Mouse (Mus musculus): ENCODE measurements around the gene Gpkow. TPM values are rescaled to one million over a fixed set of nuclear protein-coding genes. Genes with fewer than 3 reads are reported as not detected.

Gene Gpkow
- polyA plus RNA-seq, 1 experiment from 2014 or later: 48.4 TPM

GRCm38 (mm10) chrX:7665739-7666502 lies 31.0 kb upstream of the Gpkow start:
- H3K4me1 ChIP-seq (ENCODE audit: control insufficient read depth, insufficient read depth, low read length): no peaks in the 10 kb centered on the region
- no peak overlapping the region for H3K27ac ChIP-seq (ENCODE audit: low read depth, low read length)
- WGBS: 72% methylated on average over 21 of the region's 21 CpGs
- no peaks in the 10 kb centered on the region for H3K36me3 ChIP-seq (ENCODE audit: control insufficient read depth, insufficient read depth, low read length)
- no peak overlapping the region for H3K4me3 ChIP-seq (ENCODE audit: low read depth, low read length)
- DNase-seq (ENCODE audit: low spot score) (no peak), ATAC-seq (ENCODE audit: insufficient read depth, low FRiP score, low TSS enrichment) (no peak)
- no peak overlapping the region for H3K9ac ChIP-seq (ENCODE audit: low read length)
- H3K9me3 ChIP-seq (ENCODE audit: control insufficient read depth, low read length): no peaks in the 10 kb centered on the region
- no peaks in the 10 kb centered on the region for H3K27me3 ChIP-seq (ENCODE audit: control insufficient read depth, insufficient read depth, low read length)
- no peak overlapping the region for H3K4me2 ChIP-seq (ENCODE audit: low read depth)

GRCm38 (mm10) chrX:7670390-7670881 lies 26.5 kb upstream of the Gpkow start:
- H3K27me3 ChIP-seq (ENCODE audit: control insufficient read depth, insufficient read depth, low read length): no peaks in the 10 kb centered on the region
- H3K9me3 ChIP-seq (ENCODE audit: control insufficient read depth, low read length): no peaks in the 10 kb centered on the region
- H3K27ac ChIP-seq (ENCODE audit: low read depth, low read length): no peak overlapping the region
- ATAC-seq (ENCODE audit: insufficient read depth, low FRiP score, low TSS enrichment): peak; percentile 69
- H3K9ac ChIP-seq (ENCODE audit: low read length): peak overlapping the region; percentile 41; the same call in 1 of the 2 replicates
- peak overlapping the region; percentile 36 for H3K4me3 ChIP-seq (ENCODE audit: low read depth, low read length)
- 21% methylated on average over 13 of the region's 19 CpGs for WGBS
- H3K4me1 ChIP-seq (ENCODE audit: control insufficient read depth, insufficient read depth, low read length): no peaks in the 10 kb centered on the region
- DNase-seq (ENCODE audit: low spot score): peak; percentile 42
- H3K4me2 ChIP-seq (ENCODE audit: low read depth): peak overlapping the region; percentile 44
- no peaks in the 10 kb centered on the region for H3K36me3 ChIP-seq (ENCODE audit: control insufficient read depth, insufficient read depth, low read length)

DNA sequence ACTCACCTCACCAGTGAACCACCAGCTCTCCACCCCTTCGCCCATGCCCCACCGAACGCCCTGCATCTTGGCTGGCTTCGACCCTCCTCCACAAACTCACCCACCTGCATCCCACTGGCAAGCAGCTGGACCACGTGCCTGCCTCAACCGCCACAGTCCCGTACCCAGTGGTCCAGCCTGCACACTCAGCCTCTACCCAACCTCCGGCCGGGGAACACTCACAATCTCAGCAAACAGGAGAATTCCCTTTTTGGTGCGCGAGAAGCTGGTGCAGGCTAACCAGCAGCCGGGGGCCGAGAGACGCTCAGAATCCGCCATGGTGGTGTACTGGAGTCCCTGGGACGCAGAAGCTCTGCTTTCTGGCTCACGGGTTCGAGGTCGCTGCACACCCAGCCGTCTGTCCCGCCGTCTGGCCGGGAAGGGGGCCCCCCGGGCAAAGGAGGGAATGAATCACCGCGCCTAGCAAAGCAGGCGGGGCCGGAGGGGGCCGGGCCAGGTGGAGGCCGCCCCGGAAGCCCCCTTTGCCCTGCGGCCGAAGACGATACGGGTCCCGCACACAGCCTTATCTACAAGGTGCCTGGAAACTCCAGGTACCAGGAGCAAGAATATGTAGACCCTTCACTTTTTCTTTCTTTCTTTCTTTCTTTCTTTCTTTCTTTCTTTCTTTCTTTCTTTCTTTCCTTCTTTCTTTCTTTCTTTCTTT lies 25.9 kb upstream of the Gpkow start, which contains the start of gene Plp2:
Gene Plp2 (minus strand): TSS at position 470 of the 703 bp plus-strand sequence.
- peak within 1 kb of the TSS; percentile 36 for H3K4me3 ChIP-seq (ENCODE audit: low read depth, low read length)
- no peak within 1 kb of the TSS for H3K27ac ChIP-seq (ENCODE audit: low read depth, low read length)
- 18% methylated on average over 27 of the region's 36 CpGs for WGBS
- ATAC-seq (ENCODE audit: insufficient read depth, low FRiP score, low TSS enrichment): peak; percentile 68
- peak within 1 kb of the TSS; percentile 44 for H3K4me2 ChIP-seq (ENCODE audit: low read depth)
- H3K9me3 ChIP-seq (ENCODE audit: control insufficient read depth, low read length): no peaks in the 10 kb centered on the region
- no peaks in the 10 kb centered on the region for H3K36me3 ChIP-seq (ENCODE audit: control insufficient read depth, insufficient read depth, low read length)
- H3K4me1 ChIP-seq (ENCODE audit: control insufficient read depth, insufficient read depth, low read length): no peaks in the 10 kb centered on the region
- no peaks in the 10 kb centered on the region for H3K27me3 ChIP-seq (ENCODE audit: control insufficient read depth, insufficient read depth, low read length)
- DNase-seq (ENCODE audit: low spot score): peak; percentile 20
- peak within 1 kb of the TSS; percentile 41 for H3K9ac ChIP-seq (ENCODE audit: low read length)

DNA sequence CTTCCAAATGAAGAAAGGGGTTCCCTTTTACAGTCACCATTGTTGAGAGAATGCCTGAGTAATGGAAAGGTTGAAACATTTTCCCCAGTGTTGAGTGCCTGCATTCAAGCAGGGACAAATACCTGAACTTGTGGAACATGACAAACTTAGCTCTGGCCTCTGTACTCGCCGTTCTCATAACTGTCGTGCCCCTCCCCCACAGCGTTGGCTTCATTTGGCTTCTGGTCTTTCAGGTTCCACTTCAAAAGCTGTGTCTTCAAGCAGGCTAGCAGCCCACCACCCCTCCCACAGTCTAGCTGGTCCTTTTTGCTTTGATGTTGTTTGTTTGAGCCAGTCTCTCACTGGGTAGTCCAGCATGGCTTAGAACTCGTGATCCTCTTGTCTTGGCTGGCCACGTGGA lies 24.2 kb upstream of the Gpkow start:
- Histone ChIP-seq H3K27me3 (ENCODE audit: control insufficient read depth, insufficient read depth, low read length) (no peaks in the 10 kb centered on the region), H3K36me3 (ENCODE audit: control insufficient read depth, insufficient read depth, low read length) (no peaks in the 10 kb centered on the region), H3K9ac (ENCODE audit: low read length) (no peak overlapping the region), H3K4me2 (ENCODE audit: low read depth) (no peak overlapping the region), H3K27ac (ENCODE audit: low read depth, low read length) (no peak overlapping the region), H3K4me3 (ENCODE audit: low read depth, low read length) (no peak overlapping the region), H3K9me3 (ENCODE audit: control insufficient read depth, low read length) (no peaks in the 10 kb centered on the region), H3K4me1 (ENCODE audit: control insufficient read depth, insufficient read depth, low read length) (no peaks in the 10 kb centered on the region)
- DNase-seq (ENCODE audit: low spot score) (no peak), ATAC-seq (ENCODE audit: insufficient read depth, low FRiP score, low TSS enrichment) (no peak)
- 40% methylated on average over 6 of the region's 6 CpGs for WGBS

DNA sequence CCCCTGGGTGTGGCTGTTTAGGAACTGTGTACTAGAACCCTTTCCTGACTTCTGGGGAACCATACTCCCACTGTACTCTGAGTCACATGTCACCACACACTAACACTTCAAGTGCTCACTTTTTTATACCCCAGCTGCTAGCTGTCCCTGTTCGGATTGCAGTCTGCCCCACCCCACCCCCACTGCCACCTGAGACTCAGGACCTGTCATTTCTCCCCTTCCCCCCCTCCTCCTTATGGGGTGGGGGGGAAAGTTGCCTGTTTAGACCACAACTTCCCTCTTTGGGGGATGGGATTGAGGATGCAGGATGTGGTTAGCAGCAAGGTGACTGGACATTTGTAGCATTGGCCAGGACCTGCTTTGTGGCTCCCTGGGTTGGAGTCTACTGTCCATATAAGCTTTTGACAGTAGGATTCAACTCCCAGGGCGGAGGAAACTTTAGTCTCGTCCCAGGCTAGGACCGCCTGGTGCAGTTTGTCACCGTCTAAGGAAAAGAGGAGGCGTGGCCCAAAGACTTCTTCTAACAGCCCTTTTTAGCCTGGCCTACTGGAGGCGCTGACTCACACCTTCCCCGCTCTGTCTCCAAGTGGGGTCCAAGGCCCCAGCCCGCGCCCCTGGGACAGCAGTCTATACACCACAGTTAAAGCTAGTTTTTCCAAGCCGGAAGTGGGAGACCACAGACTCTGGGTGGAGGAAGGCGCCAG lies 23.2 kb upstream of the Gpkow start:
- Histone ChIP-seq H3K27ac (ENCODE audit: low read depth, low read length) (no peak overlapping the region), H3K9me3 (ENCODE audit: control insufficient read depth, low read length) (no peaks in the 10 kb centered on the region), H3K27me3 (ENCODE audit: control insufficient read depth, insufficient read depth, low read length) (no peaks in the 10 kb centered on the region), H3K4me1 (ENCODE audit: control insufficient read depth, insufficient read depth, low read length) (no peaks in the 10 kb centered on the region), H3K4me3 (ENCODE audit: low read depth, low read length) (no peak overlapping the region), H3K9ac (ENCODE audit: low read length) (no peak overlapping the region), H3K4me2 (ENCODE audit: low read depth) (no peak overlapping the region), H3K36me3 (ENCODE audit: control insufficient read depth, insufficient read depth, low read length) (no peaks in the 10 kb centered on the region)
- WGBS: 39% methylated on average over 12 of the region's 12 CpGs
- no peak for DNase-seq (ENCODE audit: low spot score)
- ATAC-seq (ENCODE audit: insufficient read depth, low FRiP score, low TSS enrichment): no peak

GRCm38 (mm10) chrX:7674284-7675000 lies 22.5 kb upstream of the Gpkow start:
- Histone ChIP-seq H3K4me2 (ENCODE audit: low read depth) (peak overlapping the region; percentile 32), H3K9ac (ENCODE audit: low read length) (no peak overlapping the region), H3K9me3 (ENCODE audit: control insufficient read depth, low read length) (no peaks in the 10 kb centered on the region), H3K27ac (ENCODE audit: low read depth, low read length) (no peak overlapping the region), H3K27me3 (ENCODE audit: control insufficient read depth, insufficient read depth, low read length) (no peaks in the 10 kb centered on the region), H3K4me3 (ENCODE audit: low read depth, low read length) (0 out of 2 replicates have a peak overlapping the region, but pooled peaks have one; percentile 4), H3K4me1 (ENCODE audit: control insufficient read depth, insufficient read depth, low read length) (no peaks in the 10 kb centered on the region), H3K36me3 (ENCODE audit: control insufficient read depth, insufficient read depth, low read length) (no peaks in the 10 kb centered on the region)
- ATAC-seq (ENCODE audit: insufficient read depth, low FRiP score, low TSS enrichment) (no peak), DNase-seq (ENCODE audit: low spot score) (no peak)
- 38% methylated on average over 27 of the region's 28 CpGs for WGBS

DNA sequence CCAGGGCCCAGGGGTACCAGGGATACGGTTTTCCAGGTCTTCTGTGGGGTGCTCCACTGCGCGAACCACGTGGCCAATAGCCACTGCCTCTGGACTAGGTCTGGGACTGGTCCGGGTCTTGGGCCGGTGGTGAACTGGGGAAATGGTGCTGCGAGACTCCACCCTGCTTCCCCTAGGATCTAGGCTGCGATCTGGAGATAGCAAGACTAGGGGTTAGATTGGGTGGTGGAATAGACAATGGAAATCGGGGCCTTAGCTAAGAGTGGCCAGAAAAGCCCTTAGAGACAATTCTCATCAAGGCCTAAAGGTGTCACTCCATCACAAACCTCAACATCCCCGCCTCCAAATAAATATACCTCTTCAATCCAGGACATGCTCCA lies 21.9 kb upstream of the Gpkow start:
- Histone ChIP-seq H3K4me1 (ENCODE audit: control insufficient read depth, insufficient read depth, low read length) (no peaks in the 10 kb centered on the region), H3K9ac (ENCODE audit: low read length) (no peak overlapping the region), H3K9me3 (ENCODE audit: control insufficient read depth, low read length) (no peaks in the 10 kb centered on the region), H3K4me2 (ENCODE audit: low read depth) (peak overlapping the region; percentile 32), H3K4me3 (ENCODE audit: low read depth, low read length) (0 out of 2 replicates have a peak overlapping the region, but pooled peaks have one; percentile 4), H3K27ac (ENCODE audit: low read depth, low read length) (no peak overlapping the region), H3K27me3 (ENCODE audit: control insufficient read depth, insufficient read depth, low read length) (no peaks in the 10 kb centered on the region), H3K36me3 (ENCODE audit: control insufficient read depth, insufficient read depth, low read length) (no peaks in the 10 kb centered on the region)
- no peak for DNase-seq (ENCODE audit: low spot score)
- 39% methylated on average over 10 of the region's 10 CpGs for WGBS
- ATAC-seq (ENCODE audit: insufficient read depth, low FRiP score, low TSS enrichment): no peak

- H3K4me3 ChIP-seq (ENCODE audit: low read depth, low read length): no peak overlapping the region
- H3K9ac ChIP-seq (ENCODE audit: low read length): no peak overlapping the region
- 53% methylated on average over 3 of the region's 3 CpGs for WGBS
- H3K9me3 ChIP-seq (ENCODE audit: control insufficient read depth, low read length): no peaks in the 10 kb centered on the region
- DNase-seq (ENCODE audit: low spot score): no peak
- H3K27me3 ChIP-seq (ENCODE audit: control insufficient read depth, insufficient read depth, low read length): no peaks in the 10 kb centered on the region
- H3K4me1 ChIP-seq (ENCODE audit: control insufficient read depth, insufficient read depth, low read length): no peaks in the 10 kb centered on the region
- H3K4me2 ChIP-seq (ENCODE audit: low read depth): no peak overlapping the region
- ATAC-seq (ENCODE audit: insufficient read depth, low FRiP score, low TSS enrichment): no peak
- no peak overlapping the region for H3K27ac ChIP-seq (ENCODE audit: low read depth, low read length)
- no peaks in the 10 kb centered on the region for H3K36me3 ChIP-seq (ENCODE audit: control insufficient read depth, insufficient read depth, low read length)
Measured at GRCm38 (mm10) chrX:7678986-7679385, 17.9 kb upstream of the Gpkow start.
